Mouse (Mus musculus): ENCODE measurements at regions not wholly inside any gene's neighbourhood (a gene's known extent, or its start where the extent isn't known, plus 50 kb on each side); places are given as distances from the start of the nearest gene placed in this dataset.

DNA sequence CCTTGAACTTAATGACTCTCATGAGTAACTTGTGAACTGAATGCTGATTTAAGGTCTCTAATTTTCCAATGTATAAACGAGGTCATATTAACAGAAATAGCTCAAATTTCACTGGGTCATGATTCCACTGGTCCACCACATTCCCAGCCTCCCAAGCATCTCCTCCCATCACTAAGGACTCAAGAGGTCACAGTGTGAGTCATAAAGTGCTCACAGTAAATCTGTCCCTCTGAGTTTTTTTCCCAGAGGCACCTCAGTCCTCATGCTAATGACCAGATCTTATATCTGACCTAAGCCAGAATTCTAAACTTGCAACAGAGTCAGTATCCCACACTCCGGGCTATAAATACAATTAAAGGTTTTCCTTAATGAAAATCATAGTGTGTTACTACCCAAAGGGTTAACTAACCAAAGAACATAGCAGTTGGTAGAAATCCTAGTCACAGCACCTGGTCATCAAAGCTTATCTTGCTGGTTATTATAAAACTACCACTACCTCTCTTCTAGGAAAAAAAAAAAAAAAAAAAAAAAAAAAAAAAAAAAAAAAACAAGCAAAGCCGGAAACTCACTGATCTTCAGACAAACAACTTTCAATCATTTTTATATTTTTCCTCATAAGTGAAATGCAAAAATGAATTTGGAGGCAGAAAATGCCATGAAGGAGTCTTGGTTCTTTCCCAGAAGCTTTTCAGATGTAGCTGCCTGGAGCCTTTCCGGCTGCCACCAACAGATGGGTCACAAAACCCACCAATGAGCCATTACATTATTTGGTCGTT is 554.3 kb downstream of the Rps29 start:
- Histone ChIP-seq H3K4me3 (replicated peaks; ENCODE audit: insufficient read depth, low read depth, low read length) (no peak overlapping the region), H3K27me3 (ENCODE audit: control insufficient read depth, insufficient read depth, low read length) (no peaks in the 10 kb centered on the region), H3K4me1 (ENCODE audit: control insufficient read depth, insufficient read depth, low read length) (no peaks in the 10 kb centered on the region), H3K27ac (ENCODE audit: insufficient read depth, low read length) (no peak overlapping the region)
- WGBS, result 65% methylated on average over 5 of the region's 5 CpGs
- no peak for DNase-seq
- TF ChIP-seq POLR2A (IDR thresholded peaks at IDR 0.05; ENCODE audit: borderline replicate concordance, insufficient read depth, low read length), result no peak

DNA sequence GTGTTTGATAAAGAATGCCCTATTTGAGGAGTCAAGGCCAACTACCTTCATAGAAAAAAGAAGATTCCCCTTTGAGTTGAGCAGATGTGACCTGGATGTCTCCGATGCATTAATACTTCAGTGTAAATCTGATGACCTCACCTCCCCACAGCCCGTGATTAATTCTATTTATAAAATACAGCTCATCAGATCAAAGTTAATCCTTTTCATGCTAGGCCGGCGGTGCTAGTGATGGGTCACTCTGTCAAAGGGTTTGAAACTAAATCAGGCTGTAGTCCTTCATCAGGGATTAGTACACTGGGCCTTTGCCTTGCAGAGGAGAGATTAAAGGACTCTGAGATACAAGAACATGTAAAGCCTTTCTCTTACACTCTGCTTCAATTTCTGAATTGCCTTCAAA is 556.3 kb downstream of the Rps29 start:
- H3K27ac ChIP-seq (ENCODE audit: insufficient read depth, low read length), result no peak overlapping the region
- H3K27me3 ChIP-seq (ENCODE audit: control insufficient read depth, insufficient read depth, low read length), result no peaks in the 10 kb centered on the region
- no peaks in the 10 kb centered on the region for H3K4me1 ChIP-seq (ENCODE audit: control insufficient read depth, insufficient read depth, low read length)
- 84% methylated on average over 4 of the region's 4 CpGs for WGBS
- TF ChIP-seq POLR2A (IDR thresholded peaks at IDR 0.05; ENCODE audit: borderline replicate concordance, insufficient read depth, low read length) (no peak), CTCF (IDR thresholded peaks at IDR 0.05; ENCODE audit: borderline replicate concordance, insufficient read depth, low read depth, low read length) (no peak)
- no peak for DNase-seq
- no peak overlapping the region for H3K4me3 ChIP-seq (replicated peaks; ENCODE audit: insufficient read depth, low read depth, low read length)

DNA sequence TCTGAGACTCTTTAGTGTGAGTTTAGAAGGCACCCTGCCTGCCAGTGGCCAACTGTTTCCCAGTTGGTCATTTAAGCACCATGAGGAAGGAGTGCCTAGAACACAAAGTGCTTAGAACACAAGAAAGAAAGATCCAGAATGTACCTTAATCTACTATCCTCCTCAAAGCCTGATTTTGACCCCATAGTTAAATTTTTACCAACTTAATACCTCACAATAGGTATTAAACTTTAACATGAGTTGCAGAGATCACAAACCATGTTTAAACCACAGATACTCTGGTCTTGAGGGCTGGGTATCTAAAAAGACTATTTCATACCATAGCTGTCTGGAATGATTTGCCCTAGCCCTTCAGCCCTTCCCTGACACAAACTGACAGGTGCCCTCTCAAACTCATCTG is 557.6 kb downstream of the Rps29 start:
- TF ChIP-seq POLR2A (IDR thresholded peaks at IDR 0.05; ENCODE audit: borderline replicate concordance, insufficient read depth, low read length) (no peak), CTCF (IDR thresholded peaks at IDR 0.05; ENCODE audit: borderline replicate concordance, insufficient read depth, low read depth, low read length) (no peak)
- H3K27ac ChIP-seq (ENCODE audit: insufficient read depth, low read length), result no peak overlapping the region
- H3K4me1 ChIP-seq (ENCODE audit: control insufficient read depth, insufficient read depth, low read length), result no peaks in the 10 kb centered on the region
- no peak overlapping the region for H3K4me3 ChIP-seq (replicated peaks; ENCODE audit: insufficient read depth, low read depth, low read length)
- no peak for DNase-seq
- no peaks in the 10 kb centered on the region for H3K27me3 ChIP-seq (ENCODE audit: control insufficient read depth, insufficient read depth, low read length)

DNA sequence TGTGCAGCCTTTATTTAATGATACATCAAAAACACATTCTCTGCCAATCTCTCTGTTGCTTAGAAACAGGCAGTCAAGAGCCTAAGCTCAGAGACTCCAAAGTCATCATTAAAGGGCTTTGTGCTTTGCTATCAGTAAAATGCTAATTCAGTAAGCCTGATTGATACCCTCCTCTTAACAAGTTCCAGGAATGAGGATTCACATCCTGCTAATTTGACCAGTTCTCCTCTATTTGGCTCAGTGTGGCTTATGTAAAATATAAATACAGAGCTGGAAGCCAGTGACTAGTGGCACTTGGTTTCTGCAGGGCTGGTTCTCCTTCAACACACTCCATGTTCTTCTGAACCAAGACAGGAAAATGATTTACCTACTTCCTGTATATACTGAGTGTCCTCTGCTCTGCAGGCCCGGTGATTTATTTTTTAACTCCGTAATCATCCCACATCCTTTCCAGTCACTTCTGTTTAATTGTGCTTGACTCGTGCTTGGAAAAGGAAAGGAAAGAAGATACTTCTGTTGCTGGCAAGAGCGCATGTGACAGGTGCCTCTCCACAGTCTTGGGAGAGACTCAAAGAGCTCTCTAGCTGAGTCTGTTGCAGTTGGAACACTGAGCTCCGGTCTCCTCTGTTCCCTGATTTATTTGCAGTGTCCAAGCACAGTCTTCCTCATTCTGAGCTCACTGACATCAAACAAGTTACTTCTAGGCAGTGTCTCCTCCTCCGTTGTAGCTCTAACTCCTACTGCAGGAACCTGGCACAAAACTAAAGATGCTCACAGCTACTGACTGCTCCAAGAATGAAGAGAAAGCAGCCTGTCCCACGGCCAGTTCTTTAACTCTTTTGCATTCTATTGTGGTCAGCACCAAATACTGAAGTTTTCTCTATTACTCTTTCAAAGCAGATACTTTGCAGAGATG is 559.0 kb downstream of the Rps29 start:
- Histone ChIP-seq H3K4me1 (ENCODE audit: control insufficient read depth, insufficient read depth, low read length) (no peaks in the 10 kb centered on the region), H3K27me3 (ENCODE audit: control insufficient read depth, insufficient read depth, low read length) (no peaks in the 10 kb centered on the region), H3K4me3 (replicated peaks; ENCODE audit: insufficient read depth, low read depth, low read length) (no peak overlapping the region), H3K27ac (ENCODE audit: insufficient read depth, low read length) (no peak overlapping the region)
- WGBS, result 5% methylated on average over 7 of the region's 7 CpGs
- TF ChIP-seq POLR2A (IDR thresholded peaks at IDR 0.05; ENCODE audit: borderline replicate concordance, insufficient read depth, low read length), result no peak
- TF ChIP-seq CTCF (IDR thresholded peaks at IDR 0.05; ENCODE audit: borderline replicate concordance, insufficient read depth, low read depth, low read length), result no peak
- peak; percentile 40 to 68 for DNase-seq

DNA sequence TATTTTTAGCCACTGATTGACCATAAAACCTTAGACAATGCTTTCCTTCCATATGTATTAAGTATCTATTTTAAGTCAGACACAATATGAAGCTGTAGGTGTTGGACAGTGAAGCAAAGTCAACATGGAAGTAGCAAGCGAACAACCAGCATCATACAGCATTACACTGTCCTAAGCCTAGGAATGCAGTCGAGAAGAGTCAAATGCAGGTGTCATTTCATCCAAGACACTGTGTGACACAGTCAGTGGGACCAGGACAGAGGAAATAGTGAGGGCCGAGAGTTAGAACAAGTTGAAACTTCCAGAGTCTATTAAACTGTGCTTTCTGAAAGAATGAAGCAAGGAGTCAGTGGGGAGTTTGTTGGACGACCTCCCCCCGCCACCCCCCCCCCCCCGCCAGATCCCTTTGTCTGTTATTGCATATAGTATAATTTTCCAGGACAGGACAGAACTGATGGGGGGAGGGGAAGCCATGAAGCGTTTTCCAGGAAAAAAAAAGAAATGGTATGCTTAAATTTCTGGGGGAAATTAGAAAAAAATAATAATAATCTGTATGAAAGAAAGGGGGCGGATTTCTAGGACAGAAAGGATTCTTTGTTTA is 559.9 kb downstream of the Rps29 start:
- no peak overlapping the region for H3K27ac ChIP-seq (ENCODE audit: insufficient read depth, low read length)
- DNase-seq, result no peak
- no peak for TF ChIP-seq CTCF (IDR thresholded peaks at IDR 0.05; ENCODE audit: borderline replicate concordance, insufficient read depth, low read depth, low read length)
- no peak for TF ChIP-seq POLR2A (IDR thresholded peaks at IDR 0.05; ENCODE audit: borderline replicate concordance, insufficient read depth, low read length)

DNA sequence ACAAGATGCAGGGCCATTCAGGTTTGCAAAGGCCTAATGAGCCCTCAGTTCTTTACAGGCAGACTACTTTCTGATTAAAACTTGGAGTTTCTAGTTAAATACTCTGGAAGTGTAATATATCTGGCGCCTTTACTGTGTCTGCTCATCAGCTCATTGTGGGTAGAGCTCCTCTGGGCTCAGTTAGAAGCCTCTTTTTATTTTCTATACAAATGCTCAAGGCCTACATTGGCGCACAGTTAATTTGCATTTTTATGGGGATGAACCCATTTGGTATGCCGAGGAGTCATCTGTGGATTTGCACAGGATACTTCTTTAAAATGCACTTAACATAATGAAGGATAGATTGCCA is 573.5 kb downstream of the Rps29 start:
- WGBS, result 88% methylated on average over 3 of the region's 3 CpGs

More for the DNA sequence above, 559.9 kb downstream of the Rps29 start:
- 52% methylated on average over 8 of the region's 8 CpGs for WGBS
- Histone ChIP-seq H3K4me1 (ENCODE audit: control insufficient read depth, insufficient read depth, low read length) (no peaks in the 10 kb centered on the region), H3K4me3 (replicated peaks; ENCODE audit: insufficient read depth, low read depth, low read length) (no peak overlapping the region), H3K27me3 (ENCODE audit: control insufficient read depth, insufficient read depth, low read length) (no peaks in the 10 kb centered on the region)

DNA sequence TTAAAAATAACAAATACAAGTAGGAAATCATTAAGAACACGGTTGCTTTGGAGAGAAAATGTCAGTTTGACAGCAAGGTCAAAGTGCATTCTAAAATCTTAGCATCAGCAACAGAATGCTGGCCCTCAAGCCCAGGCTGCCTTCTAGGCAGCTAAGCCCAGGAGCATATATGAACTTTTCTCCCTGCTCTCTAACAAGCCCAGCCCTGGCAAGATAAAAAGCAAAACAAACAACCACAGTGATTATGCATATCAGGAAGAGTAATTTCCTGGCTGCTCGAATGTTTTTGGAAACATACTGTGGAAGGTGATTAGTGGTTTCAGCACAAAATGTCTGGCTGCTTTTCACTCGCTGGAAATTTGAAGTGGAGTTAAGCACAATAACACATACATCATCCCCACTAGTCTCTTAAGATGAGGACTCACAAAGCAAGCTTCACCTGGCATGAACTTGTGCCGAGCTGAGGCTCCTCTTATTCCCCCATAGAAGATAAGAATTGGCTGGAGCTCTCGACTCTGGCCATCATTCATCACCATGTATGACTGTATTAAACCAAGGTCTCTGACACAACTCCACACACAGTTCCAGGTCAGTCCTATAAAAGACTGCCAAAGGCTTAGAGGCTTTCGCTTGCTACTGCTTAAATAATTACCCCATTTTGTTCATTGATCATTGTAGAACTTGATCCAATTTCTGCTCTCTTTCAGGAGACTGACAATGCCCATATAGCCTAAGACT is 574.0 kb downstream of the Rps29 start:
- no peak overlapping the region for H3K27ac ChIP-seq (ENCODE audit: insufficient read depth, low read length)
- no peaks in the 10 kb centered on the region for H3K4me1 ChIP-seq (ENCODE audit: control insufficient read depth, insufficient read depth, low read length)
- 74% methylated on average over 6 of the region's 6 CpGs for WGBS
- no peak for DNase-seq
- TF ChIP-seq CTCF (IDR thresholded peaks at IDR 0.05; ENCODE audit: borderline replicate concordance, insufficient read depth, low read depth, low read length) (no peak), POLR2A (IDR thresholded peaks at IDR 0.05; ENCODE audit: borderline replicate concordance, insufficient read depth, low read length) (no peak)
- no peak overlapping the region for H3K4me3 ChIP-seq (replicated peaks; ENCODE audit: insufficient read depth, low read depth, low read length)
- no peaks in the 10 kb centered on the region for H3K27me3 ChIP-seq (ENCODE audit: control insufficient read depth, insufficient read depth, low read length)

More for the DNA sequence above, 573.5 kb downstream of the Rps29 start:
- TF ChIP-seq CTCF (IDR thresholded peaks at IDR 0.05; ENCODE audit: borderline replicate concordance, insufficient read depth, low read depth, low read length), result no peak
- TF ChIP-seq POLR2A (IDR thresholded peaks at IDR 0.05; ENCODE audit: borderline replicate concordance, insufficient read depth, low read length), result no peak
- Histone ChIP-seq H3K4me1 (ENCODE audit: control insufficient read depth, insufficient read depth, low read length) (no peaks in the 10 kb centered on the region), H3K27me3 (ENCODE audit: control insufficient read depth, insufficient read depth, low read length) (no peaks in the 10 kb centered on the region), H3K27ac (ENCODE audit: insufficient read depth, low read length) (no peak overlapping the region), H3K4me3 (replicated peaks; ENCODE audit: insufficient read depth, low read depth, low read length) (no peak overlapping the region)
- no peak for DNase-seq

All from cerebellum, adult 2 months (tissue).